In the genomic region with DNA sequence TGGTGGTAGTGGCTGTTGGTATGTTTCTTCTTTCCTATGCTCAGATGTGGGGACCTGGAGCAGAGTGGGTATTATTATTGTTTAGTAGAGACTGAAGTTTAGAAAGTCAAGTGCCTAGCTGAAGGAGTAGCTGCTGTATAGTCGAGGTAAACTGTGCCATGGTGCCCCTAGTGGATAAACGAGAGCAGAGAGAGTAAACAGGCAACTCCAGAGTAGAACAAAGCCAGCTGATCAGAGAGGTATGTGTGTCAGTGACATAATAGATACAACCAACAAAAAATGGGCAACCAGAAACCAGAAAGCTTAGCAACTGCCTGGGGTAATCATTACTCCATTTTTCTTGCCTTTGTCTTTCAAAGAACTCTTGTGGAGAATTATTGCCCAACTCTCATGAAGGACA, we compare ENCODE assay signal across 13 mouse cellular contexts. TPM values are rescaled to one million over a fixed set of nuclear protein-coding genes. Genes with fewer than 3 reads are reported as not detected.
DNase-seq lines count a peak whose midpoint lies in the region; ATAC-seq and TF ChIP-seq lines count a peak whose summit lies in the region.
"Had no signal": no experiment of that assay in that cellular context is flagged by ENCODE, and none has a peak within 500 bp of the region (broad histone marks: within the 10 kb centered on the region; RNA-seq: fewer than 3 reads in every experiment).

No protein-coding gene starts in this region.

- H3K27me3 ChIP-seq in lung, embryonic 14.5 days (ENCODE audit: insufficient read depth, low read length), result no peaks in the 10 kb centered on the region
- no peaks in the 10 kb centered on the region for H3K27me3 ChIP-seq in splenic B cell, adult 2 months (ENCODE audit: control insufficient read depth, insufficient read depth, low read length, poor library complexity, severe bottlenecking)
- H3K27me3 ChIP-seq in midbrain, embryonic 14.5 days (ENCODE audit: control insufficient read depth, insufficient read depth, low read length), result no peaks in the 10 kb centered on the region
- H3K27me3 ChIP-seq: forebrain, embryonic 12.5 days; limb, embryonic 12.5 days; neural tube, embryonic 13.5 days had no signal

- no peak overlapping the region for H3K27ac ChIP-seq in lung, embryonic 14.5 days (ENCODE audit: low read depth)
- no peak overlapping the region for H3K27ac ChIP-seq in ES-E14 (ENCODE audit: insufficient read depth, low read depth, low read length, poor library complexity, severe bottlenecking)
- no peak overlapping the region for H3K27ac ChIP-seq in midbrain, embryonic 14.5 days (replicated peaks; ENCODE audit: low read depth, low read length)
- H3K27ac ChIP-seq: forebrain, embryonic 12.5 days; limb, embryonic 12.5 days; midbrain, embryonic 10.5 days; neural tube, embryonic 13.5 days had no signal

- DNase-seq in heart, adult 11 months, result peak; percentile 78
- DNase-seq in heart, adult 8-10 months (ENCODE audit: low spot score), result no peak
- peak; percentile 22 for DNase-seq in lung, embryonic 14.5 days
- no peak for DNase-seq in lung, postnatal 4 days
- DNase-seq in ES-E14 (ENCODE audit: low read depth, low spot score), result peak; percentile 46
- peak; percentile 51 for DNase-seq in splenic B cell, adult 2 months (ENCODE audit: low read depth, low spot score)
- no peak for DNase-seq in midbrain, embryonic 14.5 days
- DNase-seq in adrenal gland, postnatal 10 days, result no peak

- WGBS in lung, embryonic 14.5 days, result 9% methylated on average over 2 of the region's 2 CpGs
- WGBS in midbrain, embryonic 14.5 days, result 26% methylated on average over 2 of the region's 2 CpGs

- H3K4me3 ChIP-seq in lung, embryonic 14.5 days (ENCODE audit: low read depth, low read length), result no peak overlapping the region
- H3K4me3 ChIP-seq in ES-E14 (ENCODE audit: insufficient read depth in 1 of 2, low read depth in 1 of 2, low read length in 2 of 2, poor library complexity in 1 of 2, severe bottlenecking in 1 of 2), result no peak overlapping the region
- H3K4me3 ChIP-seq in midbrain, embryonic 14.5 days (replicated peaks; ENCODE audit: low read depth, low read length), result no peak overlapping the region
- H3K4me3 ChIP-seq: forebrain, embryonic 12.5 days; limb, embryonic 12.5 days; midbrain, embryonic 10.5 days; neural tube, embryonic 13.5 days had no signal

- no peak overlapping the region for H3K4me2 ChIP-seq in lung, embryonic 14.5 days
- no peak overlapping the region for H3K4me2 ChIP-seq in midbrain, embryonic 14.5 days (ENCODE audit: low read length)
- H3K4me2 ChIP-seq: forebrain, embryonic 12.5 days; limb, embryonic 12.5 days; neural tube, embryonic 13.5 days had no signal

- no peaks in the 10 kb centered on the region for H3K36me3 ChIP-seq in lung, embryonic 14.5 days (ENCODE audit: insufficient read depth)
- H3K36me3 ChIP-seq in ES-E14 (ENCODE audit: control insufficient read depth, insufficient read depth, low read length, poor library complexity, severe bottlenecking), result no peaks in the 10 kb centered on the region
- no peaks in the 10 kb centered on the region for H3K36me3 ChIP-seq in splenic B cell, adult 2 months (ENCODE audit: control insufficient read depth, insufficient read depth, low read length, poor library complexity, severe bottlenecking)
- H3K36me3 ChIP-seq in midbrain, embryonic 14.5 days (ENCODE audit: control insufficient read depth, insufficient read depth, low read length), result no peaks in the 10 kb centered on the region
- H3K36me3 ChIP-seq: forebrain, embryonic 12.5 days; limb, embryonic 12.5 days; neural tube, embryonic 13.5 days had no signal

- TF ChIP-seq CTCF in lung, embryonic 14.5 days (IDR thresholded peaks at IDR 0.05; ENCODE audit: low read depth), result peak; percentile 31; the same call in 1 of the 2 replicates

- H3K9ac ChIP-seq in lung, embryonic 14.5 days, result no peak overlapping the region
- no peak overlapping the region for H3K9ac ChIP-seq in ES-E14 (ENCODE audit: insufficient read depth, low read depth, low read length, poor library complexity, severe bottlenecking)
- no peak overlapping the region for H3K9ac ChIP-seq in midbrain, embryonic 14.5 days (replicated peaks; ENCODE audit: low read length)
- H3K9ac ChIP-seq: forebrain, embryonic 12.5 days; limb, embryonic 12.5 days; neural tube, embryonic 13.5 days had no signal

- no peaks in the 10 kb centered on the region for H3K9me3 ChIP-seq in lung, embryonic 14.5 days (ENCODE audit: low read depth, low read length)
- no peaks in the 10 kb centered on the region for H3K9me3 ChIP-seq in ES-E14 (ENCODE audit: control insufficient read depth, insufficient read depth, low read depth, low read length)
- no peaks in the 10 kb centered on the region for H3K9me3 ChIP-seq in midbrain, embryonic 14.5 days (ENCODE audit: control insufficient read depth, low read length)
- H3K9me3 ChIP-seq: forebrain, embryonic 12.5 days; limb, embryonic 12.5 days; midbrain, embryonic 10.5 days; neural tube, embryonic 13.5 days had no signal

- H3K4me1 ChIP-seq in lung, embryonic 14.5 days (ENCODE audit: insufficient read depth), result peaks cover 5% of the 10 kb centered on the region; the same call in 1 of the 2 replicates
- H3K4me1 ChIP-seq in ES-E14 (ENCODE audit: control insufficient read depth in 2 of 2, insufficient read depth in 2 of 2, low read length in 2 of 2, poor library complexity in 1 of 2), result peaks cover 3 to 6% of the 10 kb centered on the region in 2 experiments; a peak in 2 of 4 replicates
- peaks cover 17% of the 10 kb centered on the region for H3K4me1 ChIP-seq in midbrain, embryonic 14.5 days (ENCODE audit: control insufficient read depth, insufficient read depth, low read length)

- in situ Hi-C loops in ES-E14 (cut with MboI; ENCODE audit: low sequenced_read_pairs in 2 of 2, unreplicated experiment in 2 of 2), result no loop called here

- ATAC-seq in lung, embryonic 14.5 days (ENCODE audit: insufficient read depth), result no peak
- no peak for ATAC-seq in midbrain, embryonic 14.5 days (ENCODE audit: low FRiP score, low TSS enrichment)

TF ChIP-seq in ES-E14, 5 proteins besides CTCF, POLR2A, EP300 and RAD21:
- TF ChIP-seq HCFC1 (IDR thresholded peaks at IDR 0.05; ENCODE audit: borderline replicate concordance, insufficient read depth, low read length) (no peak), CHD2 (IDR thresholded peaks at IDR 0.05; ENCODE audit: low read depth, low read length) (no peak), ZC3H11A (IDR thresholded peaks at IDR 0.05; ENCODE audit: borderline replicate concordance, low read depth, low read length) (no peak), MAFK (IDR thresholded peaks at IDR 0.05; ENCODE audit: insufficient read depth, low read depth, low read length) (no peak), ZNF384 (IDR thresholded peaks at IDR 0.05; ENCODE audit: low read depth, low read length) (no peak)
TF ChIP-seq in ES-E14: peak in this region for 0.

RNA-seq across cellular contexts. Expression of gene Gm6525, which starts 51.1 kb away (rescaled TPM):
- total RNA-seq in heart, adult 8-10 months (2022), result not detected
- polyA plus RNA-seq in lung, embryonic 14.5 days (2014; fragmentation: Nextera tagmentation; extraction: Ambion mirVana), result 1.2 and 1.6 TPM in 2 replicates
- total RNA-seq in ES-E14 (2012; rRNA removed), result 0.27 and 0.48 TPM in 2 replicates
- polyA plus RNA-seq in midbrain, embryonic 14.5 days (2014; fragmentation: Nextera tagmentation; extraction: Ambion mirVana), result 3.1 and 3.2 TPM in 2 replicates
- total RNA-seq in adrenal gland, postnatal 10 days (2021), result under 1 TPM; 0.67 to 0.69 TPM
- total RNA-seq: layer of hippocampus, adult 8-10 months had no signal

Comparison
In these comparisons a context has a peak if more than half of its experiments do, and no peak if none do; other contexts are left out.
1. DNase-seq: peak in heart, adult 11 months (single experiment), lung, embryonic 14.5 days (single experiment), ES-E14 (single experiment) and splenic B cell, adult 2 months (single experiment); none in heart, adult 8-10 months (single experiment), lung, postnatal 4 days (0 of 2), midbrain, embryonic 14.5 days (single experiment) and adrenal gland, postnatal 10 days (single experiment).